Mouse (Mus musculus) lung, postnatal 0 days (tissue): ENCODE results near the gene Gm20388. TPM values are rescaled to one million over a fixed set of nuclear protein-coding genes. Genes with fewer than 3 reads are reported as not detected.

Source experiments
- ATAC-seq: fragments of 200-750 bp; cut with Nextera tagmentation; 2 replicates; pipeline ENCODE4 v1.8.0; 2017; ENCODE audit warnings: moderate library complexity
- DNase-seq: peaks from one replicate; pipeline ENCODE4 v3.0.0-alpha.2; 2016; ENCODE audit warnings: low spot score
- H3K27ac ChIP-seq: fragments of 300-500 bp; sonication (generic); 2 replicates; pipeline ENCODE4 v1.5.1; 2014; ENCODE audit warnings: antibody characterized with exemption, mild to moderate bottlenecking, low read length, mixed read lengths
- H3K27me3 ChIP-seq: fragments of 300-500 bp; sonication (generic); replicated peaks from 2 replicates; pipeline ENCODE4 v1.6.1; 2014; ENCODE audit warnings: low read length, mixed read lengths; ENCODE audit not compliant: insufficient read depth
- H3K36me3 ChIP-seq: fragments of 300-500 bp; sonication (generic); 2 replicates; pipeline ENCODE4 v1.6.1; 2014; ENCODE audit warnings: low read length, mixed read lengths; ENCODE audit not compliant: insufficient read depth
- H3K4me1 ChIP-seq: fragments of 300-500 bp; sonication (generic); 2 replicates; pipeline ENCODE4 v1.6.1; 2014; ENCODE audit warnings: antibody characterized with exemption, low read depth, low read length, mixed read lengths; ENCODE audit not compliant: insufficient read depth
- H3K4me2 ChIP-seq: fragments of 300-500 bp; sonication (generic); replicated peaks from 2 replicates; pipeline ENCODE4 v1.6.1; 2014; ENCODE audit warnings: low read depth, mild to moderate bottlenecking, low read length, moderate library complexity, mixed read lengths
- H3K4me3 ChIP-seq: fragments of 300-500 bp; sonication (generic); 2 replicates; pipeline ENCODE4 v1.5.1; 2014; ENCODE audit warnings: low read depth, low read length
- H3K9ac ChIP-seq: fragments of 300-500 bp; sonication (generic); replicated peaks from 2 replicates; pipeline ENCODE4 v1.6.1; 2014; ENCODE audit warnings: low read depth, mild to moderate bottlenecking
- H3K9me3 ChIP-seq: fragments of 300-500 bp; sonication (generic); 2 replicates; pipeline ENCODE4 v1.6.1; 2016; ENCODE audit warnings: low read length, mixed read lengths
- CTCF ChIP-seq: IDR thresholded peaks from 2 replicates; pipeline ENCODE4 v1.5.1; 2016; ENCODE audit warnings: antibody characterized with exemption, mild to moderate bottlenecking
- EP300 ChIP-seq: IDR thresholded peaks from 2 replicates; pipeline ENCODE4 v1.6.1; 2016; ENCODE audit warnings: antibody characterized with exemption, mild to moderate bottlenecking, control low read depth
- WGBS: fragments of 180-500 bp; shearing (Covaris S2); extraction: QIAGEN DNeasy Blood & Tissue Kit; methylation state at CpG from one replicate; pipeline ENCODE4 v1.1.7; 2014; 5-methylcytosine and 5-hydroxymethylcytosine counted together
- polyA plus RNA-seq: library from polyadenylated mRNA; unstranded; fragments of >200 nt; fragmentation: Nextera tagmentation; extraction: Ambion mirVana; gene quantifications from 2 replicates; pipeline ENCODE4 v1.2.1, GENCODE M21; 2015

Gene Gm20388
- polyA plus RNA-seq, 1 experiment from 2014 or later, result not detected

DNA sequence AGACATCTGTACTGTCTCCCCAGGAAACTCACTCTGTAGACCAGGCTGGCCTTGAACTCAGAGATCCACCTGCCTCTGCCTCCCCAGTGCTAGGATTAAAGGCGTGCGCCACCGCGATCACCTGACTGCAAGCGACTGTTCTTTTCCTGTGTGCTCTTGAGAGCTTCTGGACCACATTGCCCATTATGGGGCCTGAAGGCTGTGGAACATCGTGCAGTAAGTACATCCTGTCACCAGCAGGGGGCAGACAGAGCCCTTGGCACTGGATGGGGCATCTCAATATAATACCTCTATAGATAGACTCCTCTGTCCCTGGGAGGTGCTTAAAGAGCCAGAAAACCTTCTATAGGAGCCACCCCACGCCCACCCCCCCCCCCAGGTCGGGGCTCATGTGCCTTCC lies 2924.3 kb downstream of the Gm20388 start:
- DNase-seq (peak; percentile 81), ATAC-seq (peak; percentile 67)
- H3K4me2 ChIP-seq, result no peak overlapping the region
- no peak overlapping the region for H3K9ac ChIP-seq
- H3K4me1 ChIP-seq, result no peaks in the 10 kb centered on the region
- no peaks in the 10 kb centered on the region for H3K36me3 ChIP-seq
- H3K4me3 ChIP-seq, result no peak overlapping the region
- H3K27ac ChIP-seq, result no peak overlapping the region
- H3K27me3 ChIP-seq, result no peaks in the 10 kb centered on the region
- 25% methylated on average over 7 of the region's 8 CpGs for WGBS
- TF ChIP-seq CTCF, result peak; percentile 89
- no peak for TF ChIP-seq EP300
- no peaks in the 10 kb centered on the region for H3K9me3 ChIP-seq

DNA sequence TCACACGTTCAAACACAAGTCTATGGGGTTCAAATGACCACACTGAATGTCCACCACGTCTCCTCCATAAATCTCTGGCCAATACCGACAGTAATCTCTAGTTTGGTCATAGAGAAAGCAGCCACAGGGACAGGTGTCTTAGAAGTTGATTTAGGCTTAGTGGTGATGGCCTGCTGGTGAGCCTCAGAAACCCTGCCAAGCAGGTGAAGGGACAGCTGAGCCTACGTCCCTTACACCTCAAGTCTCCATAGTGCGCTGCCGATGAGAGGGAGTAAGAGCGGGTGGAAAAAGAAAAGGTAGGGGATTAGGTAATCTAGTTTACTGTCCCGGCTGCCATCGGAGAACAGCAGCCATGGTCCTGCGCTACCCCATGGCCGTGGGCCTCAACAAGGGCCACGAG lies 2925.6 kb downstream of the Gm20388 start:
- 79% methylated on average over 12 of the region's 12 CpGs for WGBS
- no peaks in the 10 kb centered on the region for H3K36me3 ChIP-seq
- DNase-seq (no peak), ATAC-seq (no peak)
- no peak for TF ChIP-seq CTCF
- no peak for TF ChIP-seq EP300
- H3K4me1 ChIP-seq, result no peaks in the 10 kb centered on the region
- no peak overlapping the region for H3K4me3 ChIP-seq
- no peaks in the 10 kb centered on the region for H3K27me3 ChIP-seq
- H3K27ac ChIP-seq, result no peak overlapping the region
- no peaks in the 10 kb centered on the region for H3K9me3 ChIP-seq
- H3K9ac ChIP-seq, result no peak overlapping the region
- H3K4me2 ChIP-seq, result no peak overlapping the region

- Histone ChIP-seq H3K9ac (no peak overlapping the region), H3K4me2 (no peak overlapping the region), H3K9me3 (no peaks in the 10 kb centered on the region), H3K4me3 (no peak overlapping the region), H3K4me1 (no peaks in the 10 kb centered on the region), H3K27ac (no peak overlapping the region), H3K27me3 (no peaks in the 10 kb centered on the region), H3K36me3 (no peaks in the 10 kb centered on the region)
- DNase-seq, result no peak
- no peak for TF ChIP-seq CTCF
- TF ChIP-seq EP300, result no peak
- no peak for ATAC-seq
- WGBS, result 65% methylated on average over 13 of the region's 13 CpGs
Measured at GRCm38 (mm10) chr8:122836696-122837095, 2926.1 kb downstream of the Gm20388 start.

DNA sequence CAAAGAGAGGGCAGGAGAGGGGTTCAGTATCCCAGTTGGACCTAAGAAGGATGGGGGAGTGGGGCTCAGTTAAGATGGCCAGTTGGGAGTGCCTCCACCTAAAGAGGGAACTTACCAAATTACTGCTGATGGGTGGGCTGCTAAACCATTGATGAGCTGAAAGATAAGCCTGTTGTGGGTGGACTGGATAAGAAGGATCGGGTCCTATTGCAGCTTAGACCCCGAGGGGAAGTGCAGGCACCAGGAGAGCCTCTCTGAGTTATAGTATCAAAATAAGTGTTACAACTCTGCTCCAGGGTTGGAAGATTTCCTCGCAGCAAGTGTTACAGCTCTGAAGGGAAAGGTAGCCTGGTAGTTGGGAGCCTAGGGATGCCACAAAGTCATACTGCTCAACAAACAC lies 2933.5 kb downstream of the Gm20388 start:
- Histone ChIP-seq H3K27ac (no peak overlapping the region), H3K4me1 (no peaks in the 10 kb centered on the region), H3K36me3 (no peaks in the 10 kb centered on the region), H3K9ac (no peak overlapping the region), H3K9me3 (no peaks in the 10 kb centered on the region), H3K27me3 (no peaks in the 10 kb centered on the region; the same call in 1 of the 2 replicates), H3K4me2 (no peak overlapping the region), H3K4me3 (no peak overlapping the region)
- DNase-seq, result no peak
- TF ChIP-seq CTCF, result no peak
- no peak for TF ChIP-seq EP300
- no peak for ATAC-seq
- WGBS, result 65% methylated on average over 3 of the region's 3 CpGs

- WGBS, result 59% methylated on average over 4 of the region's 4 CpGs
- no peak overlapping the region for H3K27ac ChIP-seq
- no peak for TF ChIP-seq CTCF
- no peak for TF ChIP-seq EP300
- no peaks in the 10 kb centered on the region for H3K4me1 ChIP-seq
- H3K27me3 ChIP-seq, result no peaks in the 10 kb centered on the region; the same call in 1 of the 2 replicates
- H3K4me3 ChIP-seq, result no peak overlapping the region
- no peak for ATAC-seq
- DNase-seq, result peak; percentile 36
- no peaks in the 10 kb centered on the region for H3K9me3 ChIP-seq
- H3K36me3 ChIP-seq, result no peaks in the 10 kb centered on the region
- H3K9ac ChIP-seq, result no peak overlapping the region
- H3K4me2 ChIP-seq, result no peak overlapping the region
Measured at GRCm38 (mm10) chr8:122845662-122846061, 2935.0 kb downstream of the Gm20388 start.

GRCm38 (mm10) chr8:122847829-122848561 lies 2937.4 kb downstream of the Gm20388 start, which contains the start of gene Cdh15:
Gene Cdh15 (plus strand): TSS chr8:122847966.
- ATAC-seq (peak; percentile 93), DNase-seq (peak; percentile 73)
- no peak within 1 kb of the TSS for H3K4me3 ChIP-seq
- no peaks in the 10 kb centered on the region for H3K9me3 ChIP-seq
- no peaks in the 10 kb centered on the region for H3K36me3 ChIP-seq
- H3K4me1 ChIP-seq, result no peaks in the 10 kb centered on the region
- 0 out of 2 replicates have a peak within 1 kb of the TSS, but pooled peaks have one; percentile 17 for H3K4me2 ChIP-seq
- 14% methylated on average over 18 of the region's 18 CpGs for WGBS
- no peak within 1 kb of the TSS for H3K27ac ChIP-seq
- no peak for TF ChIP-seq EP300
- no peak for TF ChIP-seq CTCF
- no peak within 1 kb of the TSS for H3K9ac ChIP-seq
- H3K27me3 ChIP-seq, result no peaks in the 10 kb centered on the region; the same call in 1 of the 2 replicates
